Mouse (Mus musculus) NIH3T3 (cell line): ENCODE measurements around the gene Dnah5.

ENCODE experiments used
- DNase-seq: peaks from one replicate; pipeline ENCODE4 v3.0.0-alpha.2; 2012; ENCODE audit warnings: low read depth

Dnah5 gene

DNA sequence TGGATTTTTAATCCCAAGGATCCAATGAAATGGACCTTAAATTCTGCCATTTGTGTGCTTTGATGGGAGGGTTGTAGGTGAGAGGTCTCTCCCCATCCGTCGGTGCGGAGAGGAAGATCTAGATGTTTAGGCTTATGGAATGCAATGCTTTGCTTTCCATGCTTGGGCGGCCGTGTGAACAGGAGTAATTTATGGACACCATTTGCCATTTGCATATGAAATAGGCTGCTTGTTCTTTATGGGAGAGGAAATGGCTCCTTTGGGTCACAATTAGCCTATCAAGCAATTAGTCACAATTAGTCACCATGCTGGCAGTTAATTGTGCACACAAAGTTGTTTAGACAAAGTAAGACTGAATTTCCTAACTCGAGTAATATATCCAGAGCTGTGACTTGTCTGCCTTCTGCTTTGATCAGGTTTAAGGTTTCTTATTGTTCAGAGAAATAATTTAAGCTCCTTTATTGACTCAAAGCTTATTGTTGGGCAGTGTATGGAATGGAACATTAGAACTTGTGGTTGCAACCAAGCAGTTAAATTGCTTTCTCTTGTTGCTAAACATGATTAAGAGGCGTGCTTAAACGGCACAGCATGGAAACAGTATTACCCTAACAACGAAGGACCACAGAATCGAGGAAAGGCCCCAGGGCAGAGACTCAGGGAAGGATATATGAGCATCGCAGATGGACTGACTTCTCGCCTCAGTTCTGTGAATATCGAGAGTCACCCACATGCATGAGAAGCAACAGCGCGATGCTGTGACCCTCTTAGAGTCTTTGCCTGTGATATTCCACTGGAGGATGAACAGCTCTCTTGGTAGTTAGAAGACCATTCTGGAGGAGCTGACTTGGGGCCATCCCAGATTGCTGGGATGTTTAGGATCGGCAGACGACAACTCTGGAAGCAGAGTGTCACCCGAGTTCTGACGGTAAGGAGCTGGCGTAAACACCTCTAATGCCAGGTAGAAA is at the start of gene Dnah5:
Gene Dnah5, plus strand, starts transcription at position 642 of the 965 bp plus-strand sequence.
- no peak for DNase-seq

GRCm38 (mm10) chr15:28154822-28155501 is 48.6 kb upstream of the Dnah5 start:
- DNase-seq, result no peak

DNA sequence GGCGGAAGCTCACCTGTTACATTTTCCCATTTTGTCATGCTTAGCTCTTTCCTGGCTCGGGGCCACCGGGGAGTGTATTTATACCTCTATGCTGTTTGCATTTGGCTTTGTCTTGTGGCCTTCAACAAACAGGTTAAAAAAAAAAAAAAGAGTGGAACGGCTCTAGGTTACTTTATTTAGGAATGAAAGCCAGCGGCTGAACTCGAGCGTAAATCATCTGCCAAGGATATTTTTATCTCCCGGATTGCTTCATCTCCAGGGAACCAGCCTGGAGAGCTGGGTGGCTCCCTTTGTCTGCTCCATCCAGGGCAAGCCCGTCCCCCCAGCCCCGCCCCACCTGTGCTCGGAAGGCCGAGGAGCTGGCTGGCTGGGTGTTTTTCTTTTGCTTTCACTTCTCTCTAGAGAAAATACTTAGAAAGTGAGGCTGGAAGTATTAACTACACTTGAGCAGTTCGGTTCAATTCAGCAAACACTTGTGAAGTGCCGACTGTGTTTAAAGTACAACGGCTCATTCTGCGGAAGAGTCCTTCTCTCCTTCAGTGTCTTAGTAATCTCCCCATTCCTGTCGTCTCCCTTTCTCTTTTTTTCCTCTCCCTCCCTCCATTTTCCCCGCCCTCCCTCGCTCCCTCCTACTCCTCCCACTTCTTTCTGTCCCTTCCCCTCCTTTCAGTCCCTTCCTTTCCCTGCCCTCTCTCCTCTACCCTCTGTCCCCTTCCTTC is 44.6 kb upstream of the Dnah5 start:
- peak; percentile 84 for DNase-seq

GRCm38 (mm10) chr15:28162291-28162690 is 41.3 kb upstream of the Dnah5 start:
- DNase-seq, result no peak

GRCm38 (mm10) chr15:28165234-28165633 is 38.3 kb upstream of the Dnah5 start:
- no peak for DNase-seq

DNA sequence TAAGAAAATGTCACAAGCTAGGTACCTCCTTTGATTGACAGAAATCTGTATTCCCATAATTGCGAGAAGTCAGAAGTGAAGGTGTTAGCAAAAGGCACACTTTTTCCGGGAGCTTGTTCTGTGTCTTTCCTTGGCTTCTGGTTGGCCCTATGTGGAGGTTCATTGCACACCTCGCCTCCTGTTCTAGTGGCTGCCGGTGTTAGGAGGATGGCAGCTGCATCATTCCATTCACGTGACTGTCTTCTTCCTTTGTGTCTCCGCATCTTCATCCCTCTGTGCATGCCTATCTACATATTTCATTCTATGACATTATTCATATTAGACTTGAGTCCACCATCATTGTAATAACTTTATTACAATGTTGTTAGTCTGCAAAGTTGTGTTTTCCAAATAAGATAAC is 37.5 kb upstream of the Dnah5 start:
- DNase-seq, result no peak

GRCm38 (mm10) chr15:28178951-28179350 is 24.6 kb upstream of the Dnah5 start:
- DNase-seq, result no peak

- DNase-seq, result no peak
Measured at GRCm38 (mm10) chr15:28179556-28179955, 24.0 kb upstream of the Dnah5 start.

DNA sequence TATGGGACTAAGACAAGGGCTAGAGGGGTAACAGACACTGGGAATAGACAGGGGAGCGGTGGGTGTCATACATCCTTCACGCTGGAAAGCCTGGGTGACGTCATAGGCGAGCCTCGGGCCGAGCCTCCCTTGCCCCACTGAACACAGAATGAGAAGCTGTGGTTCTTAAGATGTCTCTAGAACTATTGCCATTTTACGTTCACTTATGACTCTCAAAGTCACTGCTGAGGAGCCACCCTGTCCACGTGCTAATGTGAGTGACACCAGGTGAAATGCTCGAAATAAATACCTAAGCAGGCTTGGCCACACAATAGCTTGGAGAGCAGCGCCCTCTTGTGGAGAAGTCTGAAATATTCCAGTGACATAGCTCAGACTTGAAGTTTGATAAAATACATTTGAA is 21.7 kb upstream of the Dnah5 start:
- DNase-seq, result peak; percentile 85

DNA sequence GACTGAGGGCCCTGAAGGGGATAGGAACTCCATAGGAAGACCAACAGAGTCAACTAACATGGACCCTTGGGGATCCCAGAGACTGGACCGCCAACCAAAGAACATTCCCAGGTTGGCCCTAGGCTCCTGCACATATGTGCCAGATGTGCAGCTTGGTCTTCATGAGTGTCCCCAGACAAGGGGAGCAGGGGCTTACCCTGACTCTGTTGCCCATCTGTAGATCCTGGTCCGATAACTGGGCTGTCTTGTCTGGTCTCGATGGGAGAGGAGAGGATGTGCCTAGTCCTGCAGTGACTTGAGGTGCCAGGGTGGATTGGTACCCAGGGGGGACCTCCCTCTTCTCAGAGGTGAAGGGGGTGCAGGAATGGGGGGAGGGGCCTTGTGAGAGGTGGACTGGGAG is 21.0 kb upstream of the Dnah5 start:
- DNase-seq, result no peak

DNA sequence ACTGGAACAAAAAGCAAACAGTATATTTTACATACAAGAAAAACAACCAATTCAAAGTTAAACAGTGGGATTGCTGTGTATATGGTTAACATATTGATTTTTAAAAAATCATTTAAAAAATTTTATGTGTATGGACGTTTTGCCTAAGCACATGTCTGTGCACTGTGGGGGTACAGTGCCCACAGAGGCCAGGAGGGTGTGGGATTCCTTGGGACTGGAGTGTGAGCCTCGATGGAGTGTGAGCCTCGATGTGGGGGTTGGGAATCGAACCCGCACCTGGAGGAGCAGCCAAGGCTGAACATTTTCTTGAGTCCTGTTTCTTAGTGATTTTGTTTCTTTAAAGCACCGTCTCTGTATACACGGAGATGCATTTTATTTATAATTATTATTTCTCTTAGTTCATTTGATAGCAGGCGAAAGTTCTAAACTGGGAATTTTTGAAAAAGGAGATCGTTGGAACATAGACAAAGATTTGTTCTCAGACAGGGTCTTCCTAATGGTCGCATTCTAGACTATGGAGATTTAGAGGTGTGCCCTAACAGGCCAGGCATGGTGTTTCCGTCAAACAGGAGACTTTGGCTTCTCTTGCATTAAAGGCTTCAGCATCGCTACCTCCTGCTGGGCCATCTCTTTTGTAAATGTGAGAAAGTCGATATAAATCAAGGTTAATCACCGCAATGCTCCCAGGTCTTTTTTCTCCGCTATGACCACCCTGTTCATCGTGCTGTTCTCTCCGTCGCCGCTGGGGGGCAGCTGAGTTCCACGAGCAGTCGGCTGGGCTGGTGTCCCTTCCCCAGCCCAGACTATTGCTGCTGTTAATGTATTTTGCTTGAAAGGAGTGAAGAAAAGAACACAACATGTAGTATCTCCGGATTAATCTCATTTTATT is 15.8 kb upstream of the Dnah5 start:
- DNase-seq, result peak; percentile 65

DNA sequence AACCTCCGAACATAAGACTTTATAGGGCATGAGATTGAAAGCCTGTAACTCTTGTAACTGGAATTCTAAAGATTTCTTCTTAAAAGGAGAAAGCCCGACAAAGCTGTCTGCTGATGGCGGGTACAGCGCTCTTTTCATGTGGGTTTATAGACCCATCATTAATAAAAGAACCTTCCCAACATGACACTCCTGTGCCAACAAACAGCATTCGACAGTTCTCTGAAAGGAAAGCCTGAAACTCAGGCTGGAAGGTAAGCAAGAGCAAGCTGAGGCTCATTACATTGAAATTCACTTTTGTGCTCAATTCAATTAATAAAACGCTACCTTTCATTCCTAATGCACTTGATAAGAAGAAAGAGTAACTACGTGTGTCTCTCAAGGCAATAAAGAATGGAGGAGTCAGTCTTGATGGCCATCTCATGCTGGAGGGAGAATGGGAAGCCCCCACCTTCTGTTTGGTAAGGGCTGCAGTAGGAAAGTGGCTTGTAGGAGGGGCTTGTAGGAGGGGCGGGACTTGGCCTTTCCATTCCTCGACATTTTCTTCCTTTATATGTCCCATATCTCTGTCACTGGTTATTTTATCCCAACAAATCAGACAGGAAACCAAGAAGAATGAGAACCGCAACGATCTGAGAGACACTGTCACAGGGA is 15.1 kb upstream of the Dnah5 start:
- DNase-seq, result no peak

- DNase-seq, result no peak
Measured at GRCm38 (mm10) chr15:28189668-28190067, 13.9 kb upstream of the Dnah5 start.

GRCm38 (mm10) chr15:28198609-28199008 is 4.9 kb upstream of the Dnah5 start:
- DNase-seq, result no peak

- no peak for DNase-seq
Measured at GRCm38 (mm10) chr15:28204626-28205025, 1.1 kb downstream of the Dnah5 start.

DNA sequence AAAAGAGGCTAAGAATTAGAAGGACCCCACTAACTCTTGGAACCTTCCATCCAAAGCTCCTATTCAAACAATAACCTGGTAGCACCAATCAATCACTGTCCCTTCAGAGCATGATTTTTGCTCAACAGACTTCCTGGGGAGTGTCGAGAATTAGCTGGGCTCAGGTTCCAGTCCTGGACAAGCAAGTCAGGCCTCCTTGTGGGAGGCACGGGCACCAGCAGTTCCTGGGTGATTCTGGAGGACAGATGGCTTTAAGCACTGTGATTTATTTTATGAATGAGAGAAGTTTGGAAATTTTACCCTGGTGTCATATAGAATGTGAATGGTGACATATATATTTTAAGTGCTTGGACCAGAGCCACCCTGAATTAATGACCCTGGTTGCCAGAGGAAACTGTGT is 4.0 kb downstream of the Dnah5 start:
- DNase-seq, result no peak

DNA sequence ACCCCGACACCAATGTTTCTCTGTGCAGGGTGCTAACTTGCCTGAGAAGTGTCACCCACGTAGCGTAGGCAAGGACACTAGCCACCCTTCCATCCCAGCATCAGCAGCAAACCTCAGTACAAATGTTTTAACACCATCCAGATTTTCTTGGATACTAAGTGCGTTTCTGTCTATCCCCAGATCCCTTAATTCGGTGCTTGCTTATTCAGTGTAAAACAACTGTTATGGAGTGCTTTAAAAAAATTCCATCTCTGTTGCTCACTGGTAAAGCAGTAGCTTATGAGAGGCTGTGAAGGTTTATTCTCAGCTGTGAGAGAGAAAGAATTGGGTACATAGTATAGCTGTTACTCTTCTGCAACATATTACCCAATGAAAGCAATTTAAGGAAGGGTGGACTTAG is 9.5 kb downstream of the Dnah5 start:
- no peak for DNase-seq

DNA sequence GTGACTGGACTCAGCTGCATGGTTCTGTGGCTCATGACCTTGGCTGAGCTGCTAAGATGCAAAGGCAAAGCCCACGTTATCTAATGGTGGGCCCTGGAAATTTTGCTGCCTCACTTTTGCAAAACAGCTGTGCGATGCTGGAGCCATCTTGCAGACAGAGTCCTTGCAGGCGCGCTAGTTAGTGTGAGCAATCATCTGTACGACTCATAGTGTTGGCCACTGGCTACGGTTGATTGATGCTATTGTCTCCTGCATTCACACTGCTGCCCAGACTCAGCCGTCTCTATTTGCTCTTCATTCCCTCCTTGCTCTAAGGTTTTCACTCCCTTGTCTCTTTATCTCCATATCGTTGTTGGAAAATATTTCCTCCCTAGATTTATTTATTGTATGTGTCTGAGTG is 12.8 kb downstream of the Dnah5 start:
- peak; percentile 2 for DNase-seq

GRCm38 (mm10) chr15:28227316-28227715 is 23.8 kb downstream of the Dnah5 start:
- DNase-seq, result no peak

- DNase-seq, result no peak
Measured at GRCm38 (mm10) chr15:28260250-28260649, 56.7 kb downstream of the Dnah5 start.

GRCm38 (mm10) chr15:28299438-28299837 is 95.9 kb downstream of the Dnah5 start:
- no peak for DNase-seq
